Mouse (Mus musculus) midbrain, embryonic 16.5 days (tissue): ENCODE results near the gene Hoxa5. TPM values are rescaled to one million over a fixed set of nuclear protein-coding genes. Genes with fewer than 3 reads are reported as not detected.

ENCODE experiments used
- ATAC-seq: fragments of 200-750 bp; cut with Nextera tagmentation; 2 replicates; pipeline ENCODE4 v1.8.0; 2017; ENCODE audit warnings: moderate TSS enrichment
- H3K27ac ChIP-seq: fragments of 300-500 bp; sonication (generic); 2 replicates; pipeline ENCODE4 v1.5.1; 2014; ENCODE audit warnings: mild to moderate bottlenecking, low read length, mixed read lengths
- H3K27me3 ChIP-seq: fragments of 300-500 bp; sonication (generic); 2 replicates; pipeline ENCODE4 v1.6.1; 2014; ENCODE audit warnings: low read depth, low read length, mixed read lengths; ENCODE audit not compliant: control insufficient read depth, insufficient read depth
- H3K36me3 ChIP-seq: fragments of 300-500 bp; sonication (generic); 2 replicates; pipeline ENCODE4 v1.6.1; 2014; ENCODE audit warnings: mild to moderate bottlenecking, low read length, moderate library complexity, mixed read lengths; ENCODE audit not compliant: control insufficient read depth, insufficient read depth
- H3K4me1 ChIP-seq: fragments of 300-500 bp; sonication (generic); 2 replicates; pipeline ENCODE4 v1.6.1; 2014; ENCODE audit warnings: mild to moderate bottlenecking, low read length, mixed read lengths; ENCODE audit not compliant: control insufficient read depth, insufficient read depth
- H3K4me2 ChIP-seq: fragments of 300-500 bp; sonication (generic); 2 replicates; pipeline ENCODE4 v1.6.1; 2014; ENCODE audit warnings: mild to moderate bottlenecking, low read length, mixed read lengths
- H3K4me3 ChIP-seq: fragments of 300-500 bp; sonication (generic); 2 replicates; pipeline ENCODE4 v1.5.1; 2014; ENCODE audit warnings: low read depth, mild to moderate bottlenecking, low read length, moderate library complexity, mixed read lengths
- H3K9ac ChIP-seq: fragments of 300-500 bp; sonication (generic); 2 replicates; pipeline ENCODE4 v1.6.1; 2014; ENCODE audit warnings: low read depth, low read length, mixed read lengths
- H3K9me3 ChIP-seq: fragments of 300-500 bp; sonication (generic); replicated peaks from 2 replicates; pipeline ENCODE4 v1.6.1; 2014; ENCODE audit warnings: mild to moderate bottlenecking, low read length, mixed read lengths; ENCODE audit not compliant: control insufficient read depth, poor library complexity, severe bottlenecking
- WGBS: fragments of 180-500 bp; shearing (Covaris S2); extraction: QIAGEN DNeasy Blood & Tissue Kit; methylation state at CpG from one replicate; pipeline ENCODE4 v1.1.7; 2014; 5-methylcytosine and 5-hydroxymethylcytosine counted together
- polyA plus RNA-seq: library from polyadenylated mRNA; unstranded; fragments of >200 nt; fragmentation: Nextera tagmentation; extraction: Ambion mirVana; gene quantifications from 2 replicates; pipeline ENCODE4 v1.2.1, GENCODE M21; 2015

Gene Hoxa5
- polyA plus RNA-seq, 1 experiment from 2014 or later, result not detected

DNA sequence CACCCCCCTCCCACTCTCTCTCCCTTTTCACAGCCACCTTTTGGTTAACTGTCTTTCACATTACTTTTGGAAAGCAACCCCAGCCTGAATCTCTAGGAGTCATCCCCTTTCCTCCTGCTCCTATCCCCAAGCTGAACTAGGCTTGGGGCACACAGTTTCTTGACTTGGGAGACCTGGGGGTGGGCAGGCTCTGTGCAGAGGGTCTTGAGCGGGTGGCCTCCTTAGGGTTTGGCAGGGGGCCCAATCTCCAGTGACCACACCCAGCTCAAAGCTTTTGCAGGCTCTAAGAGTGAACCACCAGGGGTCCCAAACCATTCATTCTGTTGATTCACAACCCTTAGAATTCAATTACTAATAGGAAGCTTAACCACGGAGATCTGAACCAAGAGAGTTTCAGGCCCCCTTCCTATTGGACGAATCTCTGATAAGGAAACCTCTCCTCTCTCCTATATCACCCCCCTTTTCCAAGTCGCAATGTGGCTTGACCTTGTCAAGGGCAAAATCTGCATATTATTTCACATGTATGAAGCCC, 38.5 kb upstream of the Hoxa5 start:
- Histone ChIP-seq H3K36me3 (no peaks in the 10 kb centered on the region), H3K4me3 (no peak overlapping the region), H3K27ac (no peak overlapping the region), H3K9ac (no peak overlapping the region), H3K4me2 (no peak overlapping the region), H3K9me3 (peaks cover 4% of the 10 kb centered on the region; the same call in 1 of the 2 replicates), H3K27me3 (peaks cover 83% of the 10 kb centered on the region), H3K4me1 (no peaks in the 10 kb centered on the region)
- 6% methylated on average over 4 of the region's 4 CpGs for WGBS
- ATAC-seq, result no peak

DNA sequence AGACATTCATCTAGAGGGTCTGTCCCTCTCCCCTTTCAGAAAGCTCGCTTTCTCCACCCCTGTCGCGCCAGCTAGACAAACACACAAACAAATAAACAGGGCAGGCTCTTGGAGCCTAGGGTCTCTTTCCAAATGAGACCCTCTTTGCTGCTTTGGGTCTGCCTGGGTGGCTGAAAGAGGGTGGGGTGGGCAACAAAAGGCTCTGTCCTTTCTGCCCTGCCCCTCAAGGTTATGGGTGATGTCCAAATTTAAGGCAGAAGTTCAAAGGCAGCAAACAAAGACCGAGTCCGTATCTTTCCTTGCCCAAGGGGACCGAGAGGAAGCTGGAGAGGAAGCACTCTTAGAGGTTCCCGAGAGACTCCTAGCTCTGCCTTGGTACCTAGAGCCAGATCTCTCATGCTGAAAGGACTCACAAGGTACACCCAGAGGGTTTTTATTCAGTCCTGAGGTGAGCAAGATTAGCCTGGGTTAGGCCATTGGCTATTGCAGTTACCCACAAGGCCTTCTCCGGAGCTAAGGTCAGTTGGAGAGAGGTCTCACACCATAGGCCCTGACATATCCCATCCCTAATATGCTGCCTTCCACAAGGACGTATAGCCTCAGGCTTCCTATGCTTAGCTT, 36.7 kb upstream of the Hoxa5 start:
- Histone ChIP-seq H3K36me3 (no peaks in the 10 kb centered on the region), H3K4me3 (no peak overlapping the region), H3K9ac (no peak overlapping the region), H3K9me3 (peaks cover 4% of the 10 kb centered on the region; the same call in 1 of the 2 replicates), H3K4me1 (no peaks in the 10 kb centered on the region), H3K4me2 (no peak overlapping the region), H3K27me3 (peaks cover 85% of the 10 kb centered on the region), H3K27ac (no peak overlapping the region)
- no peak for ATAC-seq
- 5% methylated on average over 9 of the region's 9 CpGs for WGBS

DNA sequence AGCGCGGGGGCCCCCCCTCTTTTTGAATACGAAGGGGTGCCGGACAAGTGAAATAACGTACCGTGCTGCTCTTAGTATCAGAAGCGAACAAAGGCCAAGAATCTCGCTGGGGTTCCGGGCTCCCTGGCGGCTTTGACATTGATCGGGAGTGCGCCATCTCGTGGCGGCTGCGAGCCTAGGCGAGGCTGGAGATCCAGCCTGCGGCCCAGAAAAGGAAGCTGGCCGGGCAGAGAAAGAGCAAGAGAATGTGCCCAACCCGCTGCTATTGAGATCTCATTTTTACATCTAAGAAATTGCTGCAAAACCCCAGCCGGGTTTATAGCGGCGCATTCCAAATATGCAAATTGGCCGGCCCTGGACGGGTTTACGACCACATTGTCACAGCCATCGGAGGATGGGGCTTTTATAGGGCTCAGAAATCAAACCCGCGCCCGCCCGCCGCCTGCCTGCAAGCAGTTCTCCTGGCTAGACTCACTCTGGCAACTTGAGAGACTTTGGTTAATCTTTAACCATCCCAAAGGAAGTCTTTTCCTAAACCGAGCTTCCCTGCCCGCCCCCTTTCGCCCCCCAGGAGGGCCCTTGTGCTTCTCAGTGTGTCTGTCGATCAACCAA, 36.1 kb upstream of the Hoxa5 start, which contains the start of gene Hoxa10:
Gene Hoxa10 (minus strand): TSS at position 466 of the 612 bp plus-strand sequence.
- H3K27me3 ChIP-seq, result peaks cover 85% of the 10 kb centered on the region
- H3K4me3 ChIP-seq, result no peak within 1 kb of the TSS
- H3K9ac ChIP-seq, result no peak within 1 kb of the TSS
- H3K9me3 ChIP-seq, result peaks cover 3% of the 10 kb centered on the region; the same call in 1 of the 2 replicates
- H3K27ac ChIP-seq, result no peak within 1 kb of the TSS
- H3K36me3 ChIP-seq, result no peaks in the 10 kb centered on the region
- H3K4me2 ChIP-seq, result no peak within 1 kb of the TSS
- H3K4me1 ChIP-seq, result no peaks in the 10 kb centered on the region
- 2% methylated on average over 35 of the region's 35 CpGs for WGBS
- no peak for ATAC-seq

DNA sequence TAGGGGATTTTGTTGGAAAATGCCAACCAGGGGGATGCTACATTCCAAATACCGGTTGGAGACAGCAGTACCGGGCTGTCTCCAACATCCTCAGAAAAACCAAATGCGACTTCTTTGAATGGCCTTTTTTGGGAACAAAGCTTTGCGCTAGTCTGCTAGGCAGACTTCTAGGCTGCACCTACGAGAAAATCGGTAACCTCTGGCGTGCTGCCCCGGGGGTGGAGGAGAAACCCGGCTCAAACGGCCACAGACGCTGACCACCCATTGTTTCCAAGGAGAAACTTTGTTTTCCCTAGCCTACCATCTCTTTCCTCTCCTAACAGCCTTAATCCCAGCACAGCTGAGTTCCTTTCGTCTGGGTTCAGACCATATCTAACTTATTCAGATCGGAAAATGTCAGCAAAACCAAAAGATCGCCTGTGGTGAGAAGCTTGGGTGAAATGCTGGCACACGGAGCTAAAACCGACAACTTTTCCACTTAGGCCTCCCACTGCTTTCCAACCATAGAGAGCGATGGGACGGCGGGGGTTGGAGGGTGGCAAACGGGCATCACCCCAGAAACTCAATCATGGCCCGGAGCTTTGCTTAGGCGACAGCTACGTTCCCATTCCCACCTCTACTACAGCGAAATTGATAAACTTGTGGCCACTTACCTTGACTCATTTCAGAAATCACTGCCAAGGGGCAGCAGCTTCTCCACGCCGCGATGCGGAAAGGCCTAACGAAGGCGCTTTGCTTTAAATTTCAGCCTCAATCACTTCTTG, 35.4 kb upstream of the Hoxa5 start:
- H3K9ac ChIP-seq, result no peak overlapping the region
- no peak for ATAC-seq
- H3K9me3 ChIP-seq, result no peaks in the 10 kb centered on the region
- H3K4me1 ChIP-seq, result no peaks in the 10 kb centered on the region
- no peak overlapping the region for H3K4me2 ChIP-seq
- H3K27me3 ChIP-seq, result peaks cover 85% of the 10 kb centered on the region
- no peaks in the 10 kb centered on the region for H3K36me3 ChIP-seq
- no peak overlapping the region for H3K4me3 ChIP-seq
- 3% methylated on average over 30 of the region's 30 CpGs for WGBS
- H3K27ac ChIP-seq, result no peak overlapping the region

DNA sequence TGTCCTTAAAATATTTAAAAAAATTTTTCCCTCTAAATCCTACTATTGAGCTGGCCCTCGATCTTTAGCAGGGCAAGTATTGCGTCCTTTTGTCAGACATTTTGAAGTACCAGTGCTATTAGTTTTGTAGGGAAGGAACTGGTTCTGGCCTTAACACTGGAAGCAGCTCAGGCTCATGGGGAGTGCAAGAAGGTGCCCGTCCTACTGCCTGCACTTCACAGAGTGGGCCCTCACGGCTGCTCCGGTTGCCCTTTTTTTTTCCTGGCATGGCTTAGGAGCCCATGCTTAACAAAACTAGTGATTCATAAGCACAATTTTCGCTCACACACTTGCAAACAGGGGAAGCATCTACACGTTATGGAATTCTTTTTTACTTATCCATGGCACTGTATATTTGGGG, 34.6 kb upstream of the Hoxa5 start:
- no peak overlapping the region for H3K9ac ChIP-seq
- H3K27ac ChIP-seq, result no peak overlapping the region
- no peak for ATAC-seq
- no peaks in the 10 kb centered on the region for H3K36me3 ChIP-seq
- H3K9me3 ChIP-seq, result no peaks in the 10 kb centered on the region
- no peaks in the 10 kb centered on the region for H3K4me1 ChIP-seq
- no peak overlapping the region for H3K4me2 ChIP-seq
- WGBS, result 1% methylated on average over 7 of the region's 7 CpGs
- H3K27me3 ChIP-seq, result peaks cover 90% of the 10 kb centered on the region
- no peak overlapping the region for H3K4me3 ChIP-seq

DNA sequence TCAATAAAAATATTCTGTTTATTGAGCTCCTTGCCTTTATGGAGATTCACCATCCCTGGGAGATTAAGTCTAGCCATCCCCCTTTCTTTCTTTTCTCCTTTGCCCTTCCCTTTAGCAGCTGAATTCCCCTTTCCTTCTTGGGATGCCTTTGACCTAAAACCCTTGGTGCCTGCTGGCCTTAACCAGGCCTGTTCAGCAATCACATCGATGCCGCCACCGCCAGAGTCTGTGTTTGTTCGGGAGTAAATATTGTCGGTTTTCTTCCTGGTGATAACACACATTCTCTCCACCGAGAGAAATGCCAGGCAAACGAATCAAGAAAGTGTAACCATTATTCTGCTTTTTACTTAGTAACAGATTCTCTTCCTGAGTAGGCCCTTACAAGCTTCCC, 33.8 kb upstream of the Hoxa5 start:
- Histone ChIP-seq H3K36me3 (no peaks in the 10 kb centered on the region), H3K4me2 (no peak overlapping the region), H3K4me1 (no peaks in the 10 kb centered on the region), H3K4me3 (no peak overlapping the region), H3K27ac (no peak overlapping the region), H3K9me3 (no peaks in the 10 kb centered on the region), H3K9ac (no peak overlapping the region), H3K27me3 (peaks cover 90% of the 10 kb centered on the region)
- 5% methylated on average over 7 of the region's 7 CpGs for WGBS
- ATAC-seq, result no peak

DNA sequence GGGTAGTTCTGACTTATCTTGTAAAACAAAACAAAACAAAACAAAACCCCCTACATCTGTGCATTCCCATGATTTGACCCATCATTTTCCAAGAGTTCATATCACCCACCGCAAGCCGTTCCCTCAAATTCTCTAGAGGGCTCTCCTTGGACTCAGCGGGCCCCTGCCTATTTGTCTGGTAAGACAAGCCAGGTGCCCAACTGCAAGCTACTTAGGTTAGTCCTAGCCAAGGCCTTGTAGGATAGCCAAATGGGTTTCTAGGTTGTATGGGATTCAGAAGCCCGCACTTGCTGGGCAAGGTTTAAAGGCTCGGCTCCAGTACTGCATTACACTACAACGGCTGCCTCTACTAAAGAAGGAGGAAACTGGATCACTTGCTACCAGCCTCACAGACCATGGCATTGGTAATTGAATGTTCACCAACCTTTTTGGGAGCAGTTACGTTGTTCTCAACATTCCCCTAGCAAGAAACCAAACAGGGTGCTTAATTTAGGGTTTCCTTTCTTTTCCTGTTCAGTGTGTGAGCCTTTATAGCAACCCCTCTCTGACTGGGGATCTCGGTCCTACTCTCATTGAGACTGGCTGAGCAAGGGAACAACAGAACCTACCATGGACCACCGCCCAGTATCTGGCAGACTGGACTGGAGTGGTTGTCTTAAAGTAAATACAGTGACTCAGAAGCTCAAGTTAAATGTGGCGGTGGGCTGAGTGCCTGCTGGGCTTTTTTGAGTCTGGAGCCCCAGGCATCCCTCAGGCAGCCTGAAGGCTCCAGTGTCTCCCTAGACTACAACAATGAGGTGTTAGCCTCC, 33.2 kb upstream of the Hoxa5 start:
- Histone ChIP-seq H3K27me3 (peaks cover 85% of the 10 kb centered on the region), H3K4me3 (no peak overlapping the region), H3K27ac (no peak overlapping the region), H3K9me3 (no peaks in the 10 kb centered on the region), H3K4me1 (no peaks in the 10 kb centered on the region), H3K36me3 (no peaks in the 10 kb centered on the region), H3K9ac (no peak overlapping the region), H3K4me2 (no peak overlapping the region)
- WGBS, result 12% methylated on average over 10 of the region's 10 CpGs
- ATAC-seq, result no peak

DNA sequence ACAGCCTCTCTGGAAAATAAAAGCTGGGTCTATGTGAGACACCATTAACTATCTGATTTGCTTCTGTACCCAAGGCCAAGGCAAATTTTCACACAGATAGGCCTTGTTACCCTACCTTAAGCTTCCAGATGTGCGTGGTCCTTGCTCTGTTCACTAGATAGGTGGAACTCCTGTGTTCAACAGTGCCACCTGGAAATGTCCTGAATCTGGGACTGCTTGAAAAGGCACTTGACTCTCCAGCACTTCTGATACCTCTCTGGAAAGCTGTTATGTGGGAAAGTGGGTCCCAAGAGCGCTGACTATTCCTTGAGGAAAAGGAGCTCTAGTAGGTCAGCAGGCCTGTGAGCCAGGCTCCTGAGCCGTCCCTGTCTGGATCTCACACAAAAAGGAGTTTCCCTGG, 32.4 kb upstream of the Hoxa5 start:
- no peak for ATAC-seq
- Histone ChIP-seq H3K27me3 (peaks cover 86% of the 10 kb centered on the region), H3K9ac (no peak overlapping the region), H3K4me1 (no peaks in the 10 kb centered on the region), H3K4me3 (no peak overlapping the region), H3K9me3 (no peaks in the 10 kb centered on the region), H3K4me2 (no peak overlapping the region), H3K27ac (no peak overlapping the region), H3K36me3 (no peaks in the 10 kb centered on the region)
- 9% methylated on average over 3 of the region's 3 CpGs for WGBS
